Mouse (Mus musculus) layer of hippocampus, adult 18-20 months (tissue): ENCODE data around the gene Gm28308. TPM values are rescaled to one million over a fixed set of nuclear protein-coding genes. Genes with fewer than 3 reads are reported as not detected.

Experiments used
- DNase-seq, 2 experiments: peaks; one replicate each; pipeline ENCODE4 v3.0.0; 2022; ENCODE audit warnings: low spot score in 2 of 2
- total RNA-seq, 2 experiments: library from RNA; stranded (reverse); gene quantifications; 2 replicates each; pipeline ENCODE4 v1.2.3; 2021

The Gm28308 gene
- total RNA-seq, 2 experiments from 2014 or later, result not detected

- no peak for DNase-seq
Observed at GRCm38 (mm10) chr6:52232984-52233545, 19.9 kb upstream of the Gm28308 start.

- no peak for DNase-seq
Observed at GRCm38 (mm10) chr6:52232568-52232965, 19.4 kb upstream of the Gm28308 start.

GRCm38 (mm10) chr6:52231885-52232567 lies 18.9 kb upstream of the Gm28308 start:
- no peak for DNase-seq

GRCm38 (mm10) chr6:52230516-52231165 lies 17.5 kb upstream of the Gm28308 start, which contains the start of gene Hoxa9:
Gene Hoxa9 (minus strand): TSS chr6:52231089.
- no peak for DNase-seq

- DNase-seq, result no peak
Observed at GRCm38 (mm10) chr6:52229558-52230416, 16.6 kb upstream of the Gm28308 start.

GRCm38 (mm10) chr6:52228475-52229465 lies 15.6 kb upstream of the Gm28308 start:
- no peak for DNase-seq

- DNase-seq, result no peak
Observed at GRCm38 (mm10) chr6:52227470-52228222, 14.5 kb upstream of the Gm28308 start.

GRCm38 (mm10) chr6:52226569-52227257 lies 13.6 kb upstream of the Gm28308 start:
- DNase-seq, result no peak

GRCm38 (mm10) chr6:52225612-52226568 lies 12.8 kb upstream of the Gm28308 start:
- no peak for DNase-seq

GRCm38 (mm10) chr6:52224895-52225611 lies 11.9 kb upstream of the Gm28308 start:
- DNase-seq, result no peak

- no peak for DNase-seq
Observed at GRCm38 (mm10) chr6:52223939-52224760, 11.0 kb upstream of the Gm28308 start.

- no peak for DNase-seq
Observed at GRCm38 (mm10) chr6:52222729-52223128, 9.6 kb upstream of the Gm28308 start.

- DNase-seq, result no peak
Observed at GRCm38 (mm10) chr6:52221993-52222685, 9.0 kb upstream of the Gm28308 start.

- DNase-seq, result peak; percentile 73 to 88
Observed at GRCm38 (mm10) chr6:52221337-52221992, 8.3 kb upstream of the Gm28308 start, which contains the start of gene Hoxa7. Gene Hoxa7 (minus strand): TSS chr6:52221854.

GRCm38 (mm10) chr6:52220865-52221310 lies 7.7 kb upstream of the Gm28308 start:
- no peak for DNase-seq
